Mouse (Mus musculus) olfactory bulb, adult 2 months (tissue): ENCODE results near the gene Elk3. TPM values are rescaled to one million over a fixed set of nuclear protein-coding genes. Genes with fewer than 3 reads are reported as not detected.

Experiments
- H3K27ac ChIP-seq: fragments of 200-500 bp; 2 replicates; pipeline ENCODE4 v1.5.1; 2012; ENCODE audit warnings: low read depth, low read length; ENCODE audit not compliant: insufficient read depth
- H3K4me1 ChIP-seq: fragments of 200-500 bp; 2 replicates; pipeline ENCODE4 v1.6.1; 2012; ENCODE audit warnings: low read length; ENCODE audit not compliant: control insufficient read depth, insufficient read depth
- H3K4me3 ChIP-seq: fragments of 200-500 bp; 2 replicates; pipeline ENCODE4 v1.5.1; 2012; ENCODE audit warnings: mild to moderate bottlenecking, low read depth, low read length, moderate library complexity; ENCODE audit not compliant: insufficient read depth
- CTCF ChIP-seq: fragments of 200-500 bp; IDR thresholded peaks from 2 replicates; pipeline ENCODE4 v1.5.1; 2012; ENCODE audit warnings: low read depth, mild to moderate bottlenecking, low read length, moderate library complexity; ENCODE audit not compliant: insufficient read depth
- POLR2A ChIP-seq: fragments of 200-500 bp; IDR thresholded peaks from 2 replicates; pipeline ENCODE4 v1.6.1; 2012; ENCODE audit warnings: mild to moderate bottlenecking, low read depth, low read length, moderate library complexity; ENCODE audit not compliant: insufficient read depth
- WGBS: fragments of 180-500 bp; shearing (Covaris S2); methylation state at CpG from one replicate; pipeline ENCODE4 v1.1.7; 2018; 5-methylcytosine and 5-hydroxymethylcytosine counted together
- polyA plus RNA-seq: library from polyadenylated mRNA; stranded (reverse); fragments of >200 nt; gene quantifications from 2 replicates; pipeline ENCODE4 v1.2.4, GENCODE M21; 2012; ENCODE audit warnings: low replicate concordance; ENCODE audit not compliant: missing spikeins, insufficient read depth, insufficient read length

Gene Elk3
- polyA plus RNA-seq, 1 experiment: not detected

- Histone ChIP-seq H3K4me1 (peaks cover 2% of the 10 kb centered on the region), H3K4me3 (no peak overlapping the region), H3K27ac (no peak overlapping the region)
- TF ChIP-seq CTCF (no peak), POLR2A (no peak)
- 87% methylated on average over 4 of the region's 4 CpGs for WGBS
Measured at GRCm38 (mm10) chr10:93303231-93303630, 7.7 kb downstream of the Elk3 start.

GRCm38 (mm10) chr10:93301831-93302230 is 9.1 kb downstream of the Elk3 start:
- Histone ChIP-seq H3K4me3 (no peak overlapping the region), H3K4me1 (peaks cover 4% of the 10 kb centered on the region), H3K27ac (no peak overlapping the region)
- TF ChIP-seq CTCF (no peak), POLR2A (no peak)
- 84% methylated on average over 8 of the region's 8 CpGs for WGBS

- 56% methylated on average over 7 of the region's 7 CpGs for WGBS
- H3K4me3 ChIP-seq: no peak overlapping the region
- TF ChIP-seq POLR2A: no peak
- TF ChIP-seq CTCF: no peak
- peaks cover 4% of the 10 kb centered on the region for H3K4me1 ChIP-seq
- no peak overlapping the region for H3K27ac ChIP-seq
Measured at GRCm38 (mm10) chr10:93298208-93298607, 12.7 kb downstream of the Elk3 start.

- Histone ChIP-seq H3K27ac (no peak overlapping the region), H3K4me3 (no peak overlapping the region), H3K4me1 (peaks cover 4% of the 10 kb centered on the region)
- no peak for TF ChIP-seq POLR2A
- TF ChIP-seq CTCF: no peak
- WGBS: 43% methylated on average over 5 of the region's 5 CpGs
Measured at GRCm38 (mm10) chr10:93297774-93298173, 13.2 kb downstream of the Elk3 start.

- no peak overlapping the region for H3K27ac ChIP-seq
- WGBS: 66% methylated on average over 20 of the region's 20 CpGs
- H3K4me1 ChIP-seq: peaks cover 4% of the 10 kb centered on the region
- no peak for TF ChIP-seq CTCF
- no peak for TF ChIP-seq POLR2A
- no peak overlapping the region for H3K4me3 ChIP-seq
Measured at GRCm38 (mm10) chr10:93294547-93295219, 16.3 kb downstream of the Elk3 start.

GRCm38 (mm10) chr10:93293621-93294020 is 17.3 kb downstream of the Elk3 start:
- no peak overlapping the region for H3K27ac ChIP-seq

GRCm38 (mm10) chr10:93291843-93292242 is 19.1 kb downstream of the Elk3 start:
- TF ChIP-seq CTCF: peak; percentile 69
- no peak for TF ChIP-seq POLR2A
- peaks cover 2% of the 10 kb centered on the region; the same call in 1 of the 2 replicates for H3K4me1 ChIP-seq
- no peak overlapping the region for H3K27ac ChIP-seq
- 3% methylated on average over 6 of the region's 6 CpGs for WGBS
- H3K4me3 ChIP-seq: no peak overlapping the region

More at GRCm38 (mm10) chr10:93293621-93294020, 17.3 kb downstream of the Elk3 start:
- 80% methylated on average over 7 of the region's 7 CpGs for WGBS
- no peak overlapping the region for H3K4me3 ChIP-seq
- H3K4me1 ChIP-seq: peaks cover 4% of the 10 kb centered on the region
- no peak for TF ChIP-seq CTCF
- no peak for TF ChIP-seq POLR2A

- TF ChIP-seq CTCF (peak; percentile 50; the same call in 1 of the 2 replicates), POLR2A (no peak)
- Histone ChIP-seq H3K27ac (no peak overlapping the region), H3K4me1 (peaks cover 4% of the 10 kb centered on the region), H3K4me3 (no peak overlapping the region)
- 29% methylated on average over 7 of the region's 7 CpGs for WGBS
Measured at GRCm38 (mm10) chr10:93291352-93291751, 19.6 kb downstream of the Elk3 start.

- TF ChIP-seq CTCF (no peak), POLR2A (no peak)
- 82% methylated on average over 6 of the region's 6 CpGs for WGBS
- H3K27ac ChIP-seq: no peak overlapping the region
Measured at GRCm38 (mm10) chr10:93289404-93289803, 21.5 kb downstream of the Elk3 start.

GRCm38 (mm10) chr10:93288336-93288735 is 22.6 kb downstream of the Elk3 start:
- no peak overlapping the region for H3K27ac ChIP-seq
- WGBS: 53% methylated on average over 4 of the region's 4 CpGs
- no peak for TF ChIP-seq CTCF
- no peak for TF ChIP-seq POLR2A
- no peak overlapping the region for H3K4me3 ChIP-seq
- peaks cover 9% of the 10 kb centered on the region for H3K4me1 ChIP-seq

More at GRCm38 (mm10) chr10:93289404-93289803, 21.5 kb downstream of the Elk3 start:
- no peak overlapping the region for H3K4me3 ChIP-seq
- peaks cover 9% of the 10 kb centered on the region for H3K4me1 ChIP-seq
